In the genomic region with DNA sequence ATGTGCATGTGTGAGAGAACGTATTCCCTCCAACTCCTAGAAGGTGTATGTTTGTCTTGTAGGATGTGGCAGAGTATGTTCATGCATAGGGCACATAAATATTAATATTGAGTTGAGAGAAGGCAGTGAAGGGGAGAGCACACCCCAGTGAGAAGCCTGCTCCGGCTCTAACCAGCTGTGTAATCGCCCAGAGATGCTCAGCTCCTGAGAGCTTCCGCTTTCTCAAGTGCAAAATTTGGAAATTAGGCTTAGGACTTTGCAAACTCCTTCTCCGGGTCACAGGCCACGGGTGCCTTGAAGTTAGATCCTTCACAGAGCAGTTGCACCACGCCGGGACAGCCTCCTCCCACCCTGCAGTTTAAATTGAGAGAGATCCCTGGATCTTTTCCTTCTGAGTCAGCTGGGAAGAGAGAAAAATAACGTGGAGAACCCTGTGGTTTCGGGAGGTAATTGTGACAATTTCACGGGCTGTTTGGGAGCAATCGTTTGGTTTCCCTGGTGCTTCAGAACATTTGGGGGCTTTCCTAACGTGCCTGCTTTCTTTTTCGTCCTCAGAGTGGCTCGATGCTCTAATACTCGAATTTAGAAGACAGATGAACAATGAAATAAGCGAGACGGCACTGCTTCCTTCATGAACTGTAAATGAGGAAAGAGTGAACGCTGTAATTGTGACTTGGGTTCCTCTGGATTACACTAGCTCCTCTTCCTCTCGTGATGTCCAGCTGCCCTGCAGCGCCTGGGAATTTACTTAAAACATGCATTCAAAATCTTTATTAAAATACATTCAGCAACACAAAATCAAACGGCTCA, we compare ENCODE assay signal across 8 mouse cellular contexts.
A peak's percentile ranks its signal among the peaks of the same experiment; 100 is the strongest.
DNase-seq lines count a peak whose midpoint lies in the region; ATAC-seq and TF ChIP-seq lines count a peak whose summit lies in the region.

No protein-coding gene starts in this region.

- peaks cover 8% of the 10 kb centered on the region for H3K4me1 ChIP-seq in kidney, embryonic 16.5 days (ENCODE audit: insufficient read depth, low read length)
- no peaks in the 10 kb centered on the region for H3K4me1 ChIP-seq in kidney, adult 2 months (ENCODE audit: control insufficient read depth, insufficient read depth, low read length)
- no peaks in the 10 kb centered on the region; the same call in 1 of the 2 replicates for H3K4me1 ChIP-seq in cortical plate, adult 2 months (ENCODE audit: control insufficient read depth, insufficient read depth, low read length)
- H3K4me1 ChIP-seq in hindbrain, embryonic 13.5 days (replicated peaks) = peaks cover 20% of the 10 kb centered on the region

- H3K4me3 ChIP-seq in kidney, embryonic 16.5 days (ENCODE audit: low read length) = peak overlapping the region; percentile 39
- H3K4me3 ChIP-seq in kidney, adult 2 months (ENCODE audit: insufficient read depth, low read depth, low read length) = no peak overlapping the region
- peak overlapping the region; percentile 30 for H3K4me3 ChIP-seq in cortical plate, adult 2 months (ENCODE audit: insufficient read depth, low read length)
- peak overlapping the region; percentile 31 for H3K4me3 ChIP-seq in hindbrain, embryonic 13.5 days

- 17% methylated on average over 22 of the region's 22 CpGs for WGBS in kidney, embryonic 16.5 days
- WGBS in kidney, adult 2 months = 17% methylated on average over 22 of the region's 22 CpGs
- WGBS in hindbrain, embryonic 13.5 days = 20% methylated on average over 22 of the region's 22 CpGs

- peak overlapping the region; percentile 9 for H3K9ac ChIP-seq in kidney, embryonic 16.5 days (replicated peaks; ENCODE audit: low read length)
- peak overlapping the region; percentile 66 for H3K9ac ChIP-seq in hindbrain, embryonic 13.5 days

- no peak for DNase-seq in kidney, adult 2 months
- peak; percentile 37 for DNase-seq in neural tube, embryonic 10.5 days (ENCODE audit: extremely low spot score, low spot score)
- DNase-seq in adrenal gland, postnatal 14 days = no peak
- DNase-seq in urinary bladder, adult 18-20 months (ENCODE audit: low spot score in 2 of 2) = no peak
- no peak for DNase-seq in spleen, adult 18-20 months

- no peak for TF ChIP-seq POLR2A in kidney, adult 2 months (IDR thresholded peaks at IDR 0.05; ENCODE audit: low read depth, low read length)
- TF ChIP-seq POLR2A in cortical plate, adult 2 months (IDR thresholded peaks at IDR 0.05; ENCODE audit: extremely low read depth, insufficient read depth, low read length) = no peak

- no peak overlapping the region for H3K27ac ChIP-seq in kidney, embryonic 16.5 days (ENCODE audit: low read length)
- no peak overlapping the region for H3K27ac ChIP-seq in kidney, adult 2 months (ENCODE audit: insufficient read depth, low read depth, low read length)
- H3K27ac ChIP-seq in cortical plate, adult 2 months (ENCODE audit: insufficient read depth, low read length) = no peak overlapping the region
- no peak overlapping the region; the same call in 1 of the 2 replicates for H3K27ac ChIP-seq in hindbrain, embryonic 13.5 days

- no peak; the same call in 1 of the 2 replicates for ATAC-seq in kidney, embryonic 16.5 days (ENCODE audit: low FRiP score, low TSS enrichment)
- peak; percentile 59; the same call in 1 of the 2 replicates for ATAC-seq in hindbrain, embryonic 13.5 days (ENCODE audit: low FRiP score)

- no peaks in the 10 kb centered on the region for H3K36me3 ChIP-seq in kidney, embryonic 16.5 days (ENCODE audit: insufficient read depth, low read length)
- H3K36me3 ChIP-seq in kidney, adult 2 months (ENCODE audit: control insufficient read depth, insufficient read depth, low read length) = no peaks in the 10 kb centered on the region
- H3K36me3 ChIP-seq in hindbrain, embryonic 13.5 days = no peaks in the 10 kb centered on the region

- peak overlapping the region; percentile 58 for H3K4me2 ChIP-seq in kidney, embryonic 16.5 days (replicated peaks; ENCODE audit: low read depth, low read length)
- H3K4me2 ChIP-seq in hindbrain, embryonic 13.5 days = peak overlapping the region; percentile 56

- peaks cover 29% of the 10 kb centered on the region for H3K27me3 ChIP-seq in kidney, embryonic 16.5 days (ENCODE audit: insufficient read depth, low read length)
- H3K27me3 ChIP-seq in kidney, adult 2 months (replicated peaks; ENCODE audit: control insufficient read depth, insufficient read depth, low read length) = no peaks in the 10 kb centered on the region
- peaks cover 19% of the 10 kb centered on the region for H3K27me3 ChIP-seq in hindbrain, embryonic 13.5 days

- no peak for TF ChIP-seq CTCF in kidney, adult 2 months (conservative IDR thresholded peaks at IDR 0.05; ENCODE audit: insufficient read depth, insufficient read length, low read depth, low read length)
- TF ChIP-seq CTCF in cortical plate, adult 2 months (IDR thresholded peaks at IDR 0.05; ENCODE audit: extremely low read depth, insufficient read depth, low read length) = no peak

- no peaks in the 10 kb centered on the region for H3K9me3 ChIP-seq in kidney, embryonic 16.5 days (ENCODE audit: low read length)
- H3K9me3 ChIP-seq in hindbrain, embryonic 13.5 days = no peaks in the 10 kb centered on the region
